Mouse (Mus musculus) urinary bladder, postnatal 36 days (tissue): ENCODE measurements around the gene Syn3.

Experiments used
- DNase-seq, 2 experiments: peaks; one replicate each; pipeline ENCODE4 v3.0.0; 2022; ENCODE audit warnings: low spot score in 2 of 2, mixed read lengths in 1 of 2

Syn3 gene

DNA sequence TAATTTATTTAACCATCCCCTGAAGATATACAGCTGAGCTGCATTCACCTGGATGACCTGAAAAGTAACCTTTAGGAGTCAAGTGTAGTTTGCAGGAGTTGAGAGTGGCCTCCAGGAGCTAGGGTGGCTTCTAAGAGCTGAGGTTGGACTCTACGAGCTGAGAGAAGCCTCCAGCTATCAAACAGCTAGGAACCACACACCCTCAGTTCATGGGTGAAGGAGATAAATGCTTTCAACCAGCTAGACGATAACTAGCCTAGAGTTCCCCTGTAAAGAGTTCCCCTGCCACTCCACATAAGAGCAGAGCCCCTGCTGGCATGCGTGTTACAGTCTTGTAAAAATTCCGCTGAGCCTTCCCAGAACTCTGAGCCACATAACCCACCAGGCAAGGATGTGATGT lies 129.3 kb downstream of the Syn3 start:
- DNase-seq = no peak

DNA sequence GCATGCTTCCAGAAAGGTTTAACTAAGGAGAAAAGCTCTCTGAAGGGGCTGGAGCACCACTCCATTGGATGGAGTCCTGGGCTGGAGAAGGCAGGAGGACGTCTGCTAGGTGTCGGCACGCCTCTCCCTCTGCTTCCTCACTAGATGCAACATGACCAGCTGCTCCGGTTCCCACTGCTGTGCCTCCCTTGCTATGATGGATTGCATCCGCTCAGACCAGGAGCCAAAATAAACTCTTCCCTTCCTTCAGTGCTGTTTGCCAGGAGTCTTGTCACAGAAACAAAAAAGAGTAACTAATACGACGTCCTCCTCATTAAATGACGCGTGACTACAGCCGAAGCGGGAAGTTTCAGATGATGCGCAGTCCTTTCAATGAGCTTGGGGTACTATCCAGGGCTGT lies 129.9 kb downstream of the Syn3 start:
- no peak for DNase-seq

DNA sequence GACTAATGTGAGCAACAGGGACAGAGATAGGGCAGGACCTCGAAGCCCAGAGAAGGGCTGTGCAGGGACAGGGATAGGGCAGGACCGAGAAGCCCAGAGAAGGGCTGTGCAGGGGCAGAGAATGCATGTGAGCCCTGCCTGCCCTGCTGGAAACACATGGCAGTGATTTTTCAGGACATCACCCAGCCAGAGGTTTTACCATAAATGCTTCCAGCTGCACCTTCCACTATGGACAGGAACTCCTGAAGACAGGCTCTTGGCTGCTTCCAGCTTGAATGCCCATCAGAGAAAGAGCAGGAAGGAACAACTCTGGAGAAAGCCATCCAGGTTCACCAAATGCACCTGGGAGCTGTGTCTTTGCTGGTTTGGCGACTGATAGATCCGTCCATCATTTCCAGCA lies 131.3 kb downstream of the Syn3 start:
- DNase-seq = no peak

DNA sequence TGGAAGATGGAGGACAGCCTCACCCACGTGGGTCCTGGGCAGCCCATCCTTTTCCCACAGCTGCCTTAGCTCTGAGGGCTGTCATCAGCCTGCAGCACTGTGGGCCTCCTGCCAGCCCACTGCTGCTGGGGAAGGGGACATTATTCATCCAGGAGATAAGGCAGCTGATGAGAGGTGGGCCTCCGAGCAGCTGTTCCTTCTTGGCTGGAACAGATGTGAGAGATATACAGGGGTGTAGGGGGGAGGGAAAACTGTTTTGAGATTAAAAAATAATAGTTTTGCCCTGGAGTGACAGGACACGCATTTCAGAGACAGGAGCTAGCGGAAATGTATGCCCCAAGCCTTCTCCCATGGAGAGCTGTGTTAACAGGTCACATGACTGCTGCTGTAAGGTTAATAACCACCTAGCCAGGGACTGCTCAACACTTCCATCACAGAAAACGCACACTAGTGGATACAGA lies 133.0 kb downstream of the Syn3 start:
- no peak for DNase-seq

DNA sequence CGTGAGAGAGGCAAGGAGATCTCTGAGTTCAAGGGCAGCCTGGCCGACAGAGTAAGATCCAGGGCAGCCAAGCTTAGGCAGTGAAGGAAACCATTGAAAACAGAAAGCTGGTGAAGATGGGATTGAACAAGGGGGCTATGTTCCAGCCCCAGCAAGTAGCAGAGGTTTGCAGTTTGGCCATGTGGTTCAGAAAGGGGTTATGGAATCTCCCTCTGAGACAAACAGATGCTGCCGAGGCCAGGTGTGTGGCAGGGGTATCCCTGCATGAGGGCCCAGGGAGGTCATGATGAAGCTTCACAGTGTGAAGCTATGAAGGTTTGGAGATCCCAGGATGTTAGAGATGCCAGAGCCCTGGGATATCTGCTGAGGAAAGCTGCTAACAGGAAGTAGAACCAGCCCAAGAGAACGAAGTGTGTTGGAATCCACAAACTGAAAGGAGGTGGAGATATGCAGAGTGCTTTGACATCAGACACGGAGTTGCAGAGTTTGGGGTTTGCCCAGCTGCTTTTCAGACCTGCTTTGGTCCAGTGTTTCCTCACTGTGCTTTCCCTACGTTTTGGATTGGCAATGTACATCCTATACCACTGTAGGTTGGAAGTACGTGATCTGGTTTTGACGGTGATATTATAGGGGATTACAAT lies 134.9 kb downstream of the Syn3 start:
- no peak for DNase-seq

DNA sequence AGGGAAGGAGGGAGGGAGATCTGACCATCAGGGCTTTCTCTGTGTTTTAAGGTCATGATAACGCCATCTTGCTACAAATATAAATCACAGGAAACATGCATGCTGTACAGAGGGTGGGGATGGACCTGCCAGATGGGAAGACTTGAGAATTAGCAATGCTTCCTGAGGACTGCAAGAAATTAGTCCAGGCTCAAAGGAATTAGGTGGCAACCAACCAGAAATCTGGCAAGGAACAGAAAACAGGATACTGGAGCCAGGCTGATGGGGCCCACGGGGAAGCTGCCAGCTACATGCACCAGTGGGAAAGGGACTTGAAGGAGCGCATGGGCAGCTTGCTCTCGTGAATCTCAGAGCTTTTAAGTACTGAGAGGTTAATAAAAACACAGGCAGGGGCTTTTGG lies 139.0 kb downstream of the Syn3 start:
- no peak for DNase-seq

DNA sequence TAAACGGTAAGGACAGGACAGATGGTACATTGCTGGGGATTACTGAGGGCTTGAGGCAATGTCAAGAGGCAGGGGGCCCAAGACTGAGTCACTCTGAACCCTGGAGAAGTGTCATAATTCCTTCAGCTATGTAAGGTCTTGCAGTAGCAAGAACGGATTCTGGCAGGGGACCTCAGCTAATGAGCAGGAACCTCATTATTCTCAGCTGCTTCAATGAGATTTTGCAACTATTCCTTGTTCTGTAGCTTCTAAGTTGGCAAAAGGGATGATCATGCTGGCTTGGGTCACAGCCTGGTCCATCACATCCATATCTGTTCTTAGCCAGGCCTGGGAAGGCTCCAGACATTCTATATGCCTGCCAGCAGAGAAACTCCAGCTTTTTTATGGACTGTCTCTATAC lies 139.5 kb downstream of the Syn3 start:
- no peak for DNase-seq

DNA sequence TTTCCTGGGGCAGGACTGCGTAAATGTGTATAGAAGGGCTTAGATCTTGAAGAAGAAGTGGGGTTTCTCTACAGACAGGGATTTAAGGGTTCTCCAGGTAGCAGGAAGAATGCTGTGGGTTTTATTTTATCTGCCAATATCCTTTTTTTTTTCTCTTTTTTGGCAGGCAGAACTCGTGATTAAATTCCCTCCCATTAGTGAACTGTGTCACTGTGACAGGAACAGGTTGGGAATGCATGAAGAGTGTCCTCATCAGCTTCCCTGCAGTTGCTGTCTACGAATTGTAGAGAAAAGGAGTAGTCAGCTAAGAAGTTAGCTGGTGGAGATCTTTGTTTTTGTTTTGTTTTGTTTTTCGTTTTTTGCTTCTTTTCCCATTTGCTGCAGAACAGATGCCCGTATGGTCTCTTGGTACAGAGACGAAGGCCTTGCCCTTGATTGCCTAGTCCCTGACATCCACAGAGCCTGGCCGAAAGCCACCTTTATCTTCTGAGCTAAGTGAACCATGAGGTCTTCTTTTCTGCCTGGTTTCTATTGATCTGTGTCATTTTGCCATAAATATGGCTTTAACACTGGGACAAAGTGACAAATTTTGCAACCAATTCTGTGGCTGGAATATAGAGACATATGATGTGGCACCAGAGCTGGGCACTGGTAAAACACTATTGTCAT lies 140.3 kb downstream of the Syn3 start:
- DNase-seq = no peak

DNA sequence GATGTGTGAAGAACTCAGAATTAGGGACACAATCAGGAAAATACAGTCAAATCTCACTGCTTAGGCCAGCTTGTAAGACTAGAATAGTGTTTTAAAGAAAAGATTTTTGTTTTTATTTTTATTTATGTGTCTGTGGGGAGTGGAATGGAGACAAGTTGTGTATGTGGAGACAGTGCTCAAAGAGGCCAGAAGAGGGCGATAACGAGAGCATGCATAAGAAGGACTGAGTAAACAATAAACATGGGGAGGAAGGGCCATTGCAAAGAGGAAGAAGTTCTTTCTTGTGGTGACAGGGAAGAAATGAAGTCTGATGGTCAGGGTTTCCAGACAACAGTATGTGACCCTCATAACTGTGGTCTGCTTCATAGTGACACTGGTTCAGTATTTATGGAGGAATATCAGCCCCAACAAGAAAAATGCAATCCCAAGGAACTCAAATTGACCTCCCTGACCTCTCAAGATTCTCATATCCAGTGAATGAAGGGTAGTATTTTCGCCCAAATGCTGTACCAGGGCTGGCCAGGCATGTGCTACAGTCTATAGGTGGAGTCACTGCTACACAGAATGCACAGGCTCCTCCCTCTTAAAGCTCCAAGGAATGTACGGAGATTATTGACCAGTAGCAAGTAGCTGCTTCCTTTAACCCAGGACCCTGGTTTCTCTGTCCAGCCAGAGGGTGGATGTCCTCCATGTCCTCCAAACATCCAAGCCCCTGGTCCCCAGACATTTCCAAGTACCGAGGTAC lies 141.7 kb downstream of the Syn3 start:
- no peak for DNase-seq

DNA sequence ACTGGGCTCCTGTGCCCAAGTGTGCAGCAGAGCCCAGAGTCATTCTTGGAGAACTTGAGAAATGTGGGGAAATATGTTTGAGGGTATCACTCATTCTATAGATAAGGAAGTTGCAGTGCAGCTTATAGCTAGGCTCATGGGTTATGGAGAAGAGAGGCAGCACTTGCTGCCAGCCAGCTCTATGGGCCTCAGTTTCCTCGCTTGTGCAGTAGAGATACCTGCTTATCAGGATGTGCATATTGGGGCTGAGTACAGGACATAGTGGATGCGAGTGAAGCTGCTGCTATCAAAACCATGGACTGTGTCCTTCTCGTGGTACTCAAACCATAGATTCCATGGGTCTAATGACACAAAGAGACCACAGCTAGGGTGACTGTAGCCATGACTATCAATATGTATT lies 146.2 kb downstream of the Syn3 start:
- DNase-seq = no peak

DNA sequence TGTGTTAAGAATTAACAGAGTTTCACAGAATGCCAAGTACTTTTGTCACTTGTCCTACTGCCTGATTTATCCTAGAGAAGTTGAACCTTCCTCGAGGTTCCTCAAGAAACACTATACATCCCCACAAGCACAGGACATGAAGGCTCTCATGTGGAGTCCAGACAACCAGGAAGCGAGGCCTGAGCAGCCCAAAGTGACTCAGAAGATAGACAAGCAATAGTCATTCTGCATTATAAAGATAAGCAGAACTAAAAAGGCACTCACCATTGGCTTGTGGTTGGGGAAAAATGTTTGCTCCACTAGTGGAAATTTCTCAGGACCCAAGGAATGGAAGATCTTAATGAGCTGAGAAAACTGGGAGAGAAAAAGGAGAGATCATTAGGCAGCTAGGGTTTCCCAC lies 147.4 kb downstream of the Syn3 start:
- DNase-seq = no peak

DNA sequence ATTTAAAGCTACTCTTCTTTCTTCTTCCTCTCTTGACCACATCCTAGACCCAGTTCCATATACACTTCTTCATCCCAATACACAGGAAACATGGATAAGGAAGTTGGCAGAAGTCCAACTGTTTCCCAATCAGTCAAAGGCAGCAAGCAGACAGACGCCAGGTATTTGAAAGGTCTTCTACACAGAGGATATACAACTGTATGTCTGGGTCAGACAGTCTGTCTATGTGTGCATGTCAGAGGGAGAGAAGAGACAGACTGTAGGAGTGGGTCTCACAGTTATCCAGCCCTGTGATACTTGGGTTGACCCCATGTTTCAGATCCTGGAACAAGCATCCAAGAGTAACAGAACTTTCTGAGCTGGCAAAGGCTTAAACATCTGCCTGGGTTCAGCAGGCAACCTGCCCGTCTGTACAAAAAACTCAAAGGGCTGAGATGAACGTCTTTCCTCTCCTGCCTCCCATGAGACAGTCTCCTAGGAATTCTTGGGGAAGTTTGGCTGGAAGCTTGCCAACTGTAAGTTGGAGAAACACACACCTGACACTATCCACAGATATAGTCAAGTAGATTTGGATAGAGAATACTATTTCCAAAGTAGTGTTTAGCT lies 152.4 kb downstream of the Syn3 start:
- DNase-seq = no peak

DNA sequence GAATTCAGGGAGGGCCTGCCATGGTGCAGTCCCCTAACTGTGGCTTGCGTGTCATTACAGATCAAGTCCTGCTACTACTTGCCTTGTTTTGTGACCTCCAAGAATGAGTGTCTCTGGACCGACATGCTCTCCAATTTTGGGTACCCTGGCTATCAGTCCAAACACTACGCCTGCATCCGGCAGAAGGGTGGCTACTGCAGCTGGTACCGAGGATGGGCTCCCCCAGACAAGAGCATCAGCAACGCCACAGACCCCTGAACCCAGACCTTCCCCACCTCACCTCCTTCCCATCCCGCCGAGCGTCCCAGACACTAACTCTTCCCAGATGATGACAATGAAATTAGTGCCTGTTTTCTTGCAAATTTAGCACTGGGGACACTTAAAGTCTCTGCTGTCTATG lies 153.1 kb downstream of the Syn3 start:
- no peak for DNase-seq

DNA sequence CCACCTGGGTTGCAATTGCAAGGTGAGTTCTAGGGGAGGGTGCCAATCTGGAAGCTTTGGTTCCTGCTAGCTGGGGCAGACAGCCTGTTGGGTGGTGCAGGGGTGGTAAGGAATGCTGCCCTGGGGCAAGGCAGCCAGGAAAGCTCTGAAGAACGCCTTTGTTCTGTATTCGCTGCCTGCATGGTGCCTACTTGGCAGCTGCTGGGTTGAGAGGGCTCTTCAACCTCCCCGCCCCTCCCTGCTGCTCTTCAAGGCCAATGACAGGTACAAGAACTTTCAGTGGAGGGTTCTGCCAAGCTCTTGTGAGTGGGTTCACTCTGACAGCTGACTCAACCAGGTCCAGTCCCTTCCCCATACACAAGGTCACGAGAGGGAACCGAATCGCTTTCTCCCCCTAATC lies 154.0 kb downstream of the Syn3 start:
- DNase-seq = no peak

DNA sequence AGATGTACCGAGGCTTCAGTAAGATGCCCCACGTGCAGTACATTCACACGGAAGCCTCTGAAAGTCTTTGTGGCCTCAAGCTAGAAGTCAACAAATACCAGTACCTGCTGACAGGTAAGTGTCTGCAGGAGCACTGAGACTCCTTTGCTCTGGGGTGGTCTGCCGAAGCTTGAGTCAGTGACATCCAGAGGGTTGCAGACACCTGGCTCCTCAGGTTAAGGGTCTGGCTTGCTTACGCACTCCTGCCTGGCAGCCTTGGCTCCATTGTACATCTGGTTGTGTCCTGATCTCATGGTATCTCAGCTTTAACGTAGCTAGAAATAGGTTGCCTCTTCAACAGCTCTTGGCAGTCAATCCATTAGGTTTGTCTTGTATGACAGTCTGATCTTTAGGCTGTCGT lies 154.8 kb downstream of the Syn3 start:
- DNase-seq = no peak

DNA sequence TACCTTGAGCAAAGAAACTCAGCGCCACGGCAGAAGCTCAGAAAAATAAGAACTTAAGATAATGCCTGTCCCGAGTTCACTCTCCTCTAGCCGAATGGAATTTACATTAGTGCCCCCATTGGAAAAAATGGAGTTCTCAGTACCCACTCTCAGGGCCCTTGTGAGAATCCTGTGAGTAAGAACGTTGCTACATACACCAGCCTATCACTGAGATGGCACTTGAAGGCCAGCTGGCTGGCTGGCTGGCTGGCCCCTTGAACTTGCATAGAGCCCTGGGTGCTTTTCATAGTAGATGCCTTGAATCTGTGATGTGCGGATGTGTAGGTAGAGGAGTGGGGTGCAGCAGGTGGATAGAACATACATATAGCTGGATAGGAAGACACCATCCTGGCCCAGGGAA lies 155.3 kb downstream of the Syn3 start:
- DNase-seq = no peak

DNA sequence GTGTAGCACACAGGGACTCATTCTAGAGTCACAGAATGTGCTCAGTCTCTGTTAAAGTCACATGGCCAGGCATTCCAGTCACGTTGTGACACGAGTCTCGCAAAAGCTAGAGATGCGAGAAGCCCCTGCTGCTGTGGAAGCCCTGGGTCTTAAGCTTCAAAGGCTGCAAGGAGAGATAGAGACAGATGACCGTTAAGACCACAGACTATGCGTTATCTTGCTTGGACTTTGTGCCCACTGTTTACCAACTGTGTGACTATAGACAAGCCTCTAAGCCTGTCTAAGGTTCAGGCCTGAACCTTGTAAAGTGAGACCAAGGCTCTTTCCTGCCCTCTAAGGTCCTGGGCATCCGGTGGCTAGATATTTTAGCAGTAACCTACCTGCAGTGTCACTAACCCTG lies 156.0 kb downstream of the Syn3 start:
- DNase-seq = no peak

DNA sequence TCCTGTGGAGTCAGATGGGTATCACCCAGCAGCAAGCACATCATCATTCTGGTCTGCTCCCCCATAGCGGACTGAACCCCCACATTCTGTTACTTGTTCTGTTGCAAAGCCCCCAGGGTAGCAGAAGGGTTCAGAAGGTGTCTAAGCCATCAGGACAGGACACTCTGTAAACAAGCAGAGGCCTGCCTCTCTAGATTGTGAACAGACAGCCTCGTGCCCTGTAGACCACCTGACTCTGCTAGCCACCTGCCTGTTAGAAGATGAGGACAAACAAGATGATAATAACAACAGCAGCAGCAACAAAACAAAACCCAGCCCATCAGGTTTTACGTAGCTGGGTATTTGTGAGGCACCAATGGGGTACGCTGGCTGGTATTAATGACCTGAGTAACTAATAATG lies 156.5 kb downstream of the Syn3 start:
- DNase-seq = no peak

DNA sequence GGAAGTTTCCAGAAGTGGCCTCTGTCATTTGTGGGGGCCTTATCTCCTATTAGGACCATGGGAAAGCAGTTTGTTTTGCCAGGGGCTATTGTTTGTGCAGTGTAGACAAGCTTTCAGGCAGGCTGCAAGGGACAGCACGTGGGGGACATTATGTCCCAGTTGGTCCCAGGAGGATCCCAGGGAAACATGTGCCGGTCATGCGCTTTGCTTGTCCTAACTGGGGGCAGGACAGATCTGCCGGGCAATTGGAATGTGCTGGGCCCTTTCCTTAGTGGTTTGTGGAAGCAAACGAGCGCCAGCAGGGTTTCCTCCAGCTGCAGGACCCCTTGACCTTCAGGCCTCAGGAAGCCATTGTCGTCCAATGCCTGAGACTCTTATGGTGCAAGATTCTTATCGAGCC lies 157.1 kb downstream of the Syn3 start:
- DNase-seq = peak; percentile 18 to 77

DNA sequence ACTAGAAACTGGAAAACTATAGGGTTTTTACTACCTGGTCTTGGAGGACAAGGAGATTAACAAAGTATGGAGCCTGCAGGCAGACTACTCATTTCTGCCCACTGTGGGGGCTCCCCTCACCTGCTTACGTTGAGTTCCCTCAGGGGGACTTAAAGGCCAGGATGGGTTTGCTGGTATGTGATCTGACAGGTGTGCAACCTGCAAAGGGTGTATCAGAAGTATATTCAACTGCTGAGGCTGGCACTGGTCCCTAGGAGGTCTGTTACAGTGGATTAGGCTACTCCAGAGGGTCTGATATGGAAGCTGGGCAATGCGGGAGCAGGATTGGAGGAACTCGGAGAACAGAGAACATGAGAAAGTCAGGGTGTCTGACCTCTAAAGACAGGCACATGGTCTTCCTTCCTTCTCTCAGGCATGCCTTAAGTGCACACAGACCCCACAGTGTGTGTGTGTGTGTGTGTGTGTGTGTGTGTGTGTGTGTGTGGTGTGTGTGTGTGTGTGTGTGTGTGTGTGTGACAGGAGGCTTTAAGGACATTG lies 157.6 kb downstream of the Syn3 start:
- no peak for DNase-seq

DNA sequence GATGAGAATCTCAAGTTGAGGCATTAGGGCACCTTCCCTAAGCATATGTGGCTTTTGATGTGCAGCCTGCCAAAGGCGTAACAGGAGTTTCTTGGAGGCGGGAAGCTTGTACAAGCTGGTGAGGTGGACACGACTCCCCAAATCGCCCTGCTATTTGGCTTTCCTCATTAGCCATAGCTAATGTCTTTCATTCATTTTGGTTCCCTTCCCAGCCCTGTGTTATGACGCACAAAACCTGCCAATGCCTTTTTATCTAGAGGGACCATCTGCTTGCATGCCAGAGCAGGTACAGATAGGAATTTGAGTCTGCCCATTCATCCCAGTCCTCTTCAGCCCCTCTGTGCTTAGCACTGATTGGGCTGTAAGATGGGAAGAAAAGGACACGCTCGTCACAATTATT lies 158.3 kb downstream of the Syn3 start:
- peak in 1 of 2 experiments; percentile 49 for DNase-seq

DNA sequence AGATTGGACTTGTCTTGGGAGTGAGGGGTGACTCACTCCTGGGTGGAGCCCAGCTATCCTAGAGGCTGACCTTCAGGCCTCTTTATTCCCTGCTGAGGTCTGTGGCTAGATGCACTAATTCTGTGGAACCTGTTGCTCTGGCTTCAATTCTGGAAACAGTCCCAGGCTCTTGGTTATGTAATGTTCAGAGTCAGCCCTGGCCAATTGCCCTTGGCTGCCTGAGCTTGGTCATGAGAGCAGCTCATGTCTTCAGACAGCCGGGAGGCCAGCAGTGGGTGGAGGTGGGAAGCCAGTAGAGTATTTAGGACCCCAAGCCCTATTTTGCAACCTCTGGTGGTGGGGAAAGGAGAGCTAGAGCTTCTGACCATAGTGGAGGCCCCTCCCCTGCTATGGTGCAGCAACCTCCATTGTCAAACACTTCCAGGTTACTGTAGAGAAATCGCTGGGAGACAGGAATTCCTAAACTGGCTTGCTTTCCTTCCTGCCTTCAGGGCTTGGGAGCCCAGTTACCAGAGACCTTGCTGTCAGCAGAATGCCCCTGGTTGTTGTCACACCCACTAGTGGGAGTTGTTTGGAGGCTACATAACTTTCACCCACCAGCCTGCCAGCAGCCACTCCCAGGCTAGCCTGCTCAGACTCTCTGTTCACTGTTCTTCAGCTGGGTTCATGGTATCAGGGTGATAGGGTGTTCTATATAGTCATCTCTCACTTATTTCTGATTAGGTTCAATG lies 158.9 kb downstream of the Syn3 start:
- DNase-seq = peak; percentile 92 to 94
